ENCODE assay signal across 8 mouse cellular contexts in genomic region chr12:25609045-25609444, GRCm38 (mm10).
DNase-seq lines count a peak whose midpoint lies in the region; ATAC-seq lines count a peak whose summit lies in the region.

No protein-coding gene starts in this region.

- 0 out of 2 replicates have a peak, but pooled peaks cover 3% of the 10 kb centered on the region for H3K4me1 ChIP-seq in kidney, embryonic 14.5 days (ENCODE audit: control insufficient read depth, insufficient read depth, low read length)
- H3K4me1 ChIP-seq in hindbrain, embryonic 16.5 days (ENCODE audit: control insufficient read depth, insufficient read depth, low read depth, low read length): 0 out of 2 replicates have a peak, but pooled peaks cover 2% of the 10 kb centered on the region
- no peaks in the 10 kb centered on the region for H3K4me1 ChIP-seq in intestine, embryonic 16.5 days (ENCODE audit: control insufficient read depth, insufficient read depth, low read length)
- no peaks in the 10 kb centered on the region for H3K4me1 ChIP-seq in liver, embryonic 11.5 days (replicated peaks; ENCODE audit: control insufficient read depth, insufficient read depth, low read length)

- no peaks in the 10 kb centered on the region for H3K27me3 ChIP-seq in kidney, embryonic 14.5 days (ENCODE audit: control insufficient read depth, insufficient read depth, low read length)
- no peaks in the 10 kb centered on the region for H3K27me3 ChIP-seq in hindbrain, embryonic 16.5 days (replicated peaks; ENCODE audit: control insufficient read depth, insufficient read depth, low read length)
- no peaks in the 10 kb centered on the region for H3K27me3 ChIP-seq in intestine, embryonic 16.5 days (replicated peaks; ENCODE audit: control insufficient read depth, insufficient read depth, low read length)
- no peaks in the 10 kb centered on the region for H3K27me3 ChIP-seq in liver, embryonic 11.5 days (replicated peaks; ENCODE audit: control insufficient read depth, insufficient read depth, low read length)

- no peak overlapping the region for H3K9ac ChIP-seq in kidney, embryonic 14.5 days (ENCODE audit: low read depth, low read length)
- no peak overlapping the region for H3K9ac ChIP-seq in hindbrain, embryonic 16.5 days (ENCODE audit: low read depth, low read length)
- no peak overlapping the region for H3K9ac ChIP-seq in intestine, embryonic 16.5 days (ENCODE audit: low read depth, low read length)
- H3K9ac ChIP-seq in liver, embryonic 11.5 days (ENCODE audit: low read depth, low read length): no peak overlapping the region

- no peaks in the 10 kb centered on the region for H3K9me3 ChIP-seq in kidney, embryonic 14.5 days (ENCODE audit: control insufficient read depth, low read length)
- H3K9me3 ChIP-seq in hindbrain, embryonic 16.5 days (ENCODE audit: control insufficient read depth, low read length): peaks cover 2% of the 10 kb centered on the region; the same call in 1 of the 2 replicates
- no peaks in the 10 kb centered on the region for H3K9me3 ChIP-seq in intestine, embryonic 16.5 days (ENCODE audit: control insufficient read depth, low read length)
- H3K9me3 ChIP-seq in liver, embryonic 11.5 days (ENCODE audit: control insufficient read depth, low read length): no peaks in the 10 kb centered on the region

- 52% methylated on average over 2 of the region's 2 CpGs for WGBS in kidney, embryonic 14.5 days
- WGBS in hindbrain, embryonic 16.5 days: 24% methylated on average over 2 of the region's 2 CpGs
- WGBS in intestine, embryonic 16.5 days: 79% methylated on average over 2 of the region's 2 CpGs
- 68% methylated on average over 2 of the region's 2 CpGs for WGBS in liver, embryonic 11.5 days

- DNase-seq in kidney, postnatal 10 days: peak; percentile 68
- peak; percentile 65 for DNase-seq in NIH3T3 (ENCODE audit: low read depth)
- peak; percentile 70 for DNase-seq in adrenal gland, postnatal 14 days
- no peak for DNase-seq in thymus, postnatal 25 days
- no peak for DNase-seq in liver, embryonic 11.5 days (ENCODE audit: low spot score)

- no peak overlapping the region for H3K4me2 ChIP-seq in kidney, embryonic 14.5 days (replicated peaks; ENCODE audit: low read depth, low read length)
- H3K4me2 ChIP-seq in hindbrain, embryonic 16.5 days (ENCODE audit: low read length): no peak overlapping the region
- H3K4me2 ChIP-seq in intestine, embryonic 16.5 days (ENCODE audit: low read depth, low read length): no peak overlapping the region
- H3K4me2 ChIP-seq in liver, embryonic 11.5 days: no peak overlapping the region

- H3K4me3 ChIP-seq in kidney, embryonic 14.5 days (ENCODE audit: low read length): no peak overlapping the region
- H3K4me3 ChIP-seq in hindbrain, embryonic 16.5 days (ENCODE audit: low read length): no peak overlapping the region
- H3K4me3 ChIP-seq in intestine, embryonic 16.5 days (ENCODE audit: low read length): no peak overlapping the region
- H3K4me3 ChIP-seq in liver, embryonic 11.5 days (ENCODE audit: low read depth, low read length): no peak overlapping the region

- ATAC-seq in kidney, embryonic 14.5 days (ENCODE audit: low FRiP score, low TSS enrichment): no peak
- ATAC-seq in hindbrain, embryonic 16.5 days: peak; percentile 87
- no peak for ATAC-seq in intestine, embryonic 16.5 days
- ATAC-seq in liver, embryonic 11.5 days (replicated peaks; ENCODE audit: low FRiP score): no peak

- H3K36me3 ChIP-seq in kidney, embryonic 14.5 days (ENCODE audit: control insufficient read depth, insufficient read depth, low read length): no peaks in the 10 kb centered on the region
- H3K36me3 ChIP-seq in hindbrain, embryonic 16.5 days (ENCODE audit: control insufficient read depth, insufficient read depth, low read length): no peaks in the 10 kb centered on the region
- no peaks in the 10 kb centered on the region for H3K36me3 ChIP-seq in intestine, embryonic 16.5 days (ENCODE audit: control insufficient read depth, insufficient read depth, low read length)
- H3K36me3 ChIP-seq in liver, embryonic 11.5 days (ENCODE audit: control insufficient read depth, insufficient read depth, low read length): no peaks in the 10 kb centered on the region

- no peak overlapping the region for H3K27ac ChIP-seq in kidney, embryonic 14.5 days (ENCODE audit: low read depth, low read length)
- H3K27ac ChIP-seq in hindbrain, embryonic 16.5 days (ENCODE audit: low read depth, low read length): no peak overlapping the region
- H3K27ac ChIP-seq in intestine, embryonic 16.5 days (ENCODE audit: low read length): no peak overlapping the region
- no peak overlapping the region for H3K27ac ChIP-seq in liver, embryonic 11.5 days (ENCODE audit: low read depth, low read length)

Comparison
In these comparisons a context has a peak if more than half of its experiments do, and no peak if none do; other contexts are left out.
1. DNase-seq: peak in kidney, postnatal 10 days (single experiment), NIH3T3 (single experiment) and adrenal gland, postnatal 14 days (single experiment); none in thymus, postnatal 25 days (single experiment) and liver, embryonic 11.5 days (single experiment).